Mouse (Mus musculus) small intestine, adult 2 months (tissue): ENCODE data around the gene Tom1.

Source experiments
- CTCF ChIP-seq: fragments of 200-500 bp; IDR thresholded peaks from 2 replicates; pipeline ENCODE4 v1.5.1; 2012; ENCODE audit warnings: low read depth, mild to moderate bottlenecking, control low read depth, inconsistent platforms, low read length, moderate library complexity, mixed read lengths; ENCODE audit not compliant: insufficient replicate concordance, insufficient read length; ENCODE audit errors: extremely low read depth
- POLR2A ChIP-seq: fragments of 200-500 bp; IDR thresholded peaks from 2 replicates; pipeline ENCODE4 v1.6.1; 2012; ENCODE audit warnings: low read depth, mild to moderate bottlenecking, control low read depth, inconsistent platforms, low read length, moderate library complexity

- no peak for TF ChIP-seq POLR2A
- no peak for TF ChIP-seq CTCF
Observed at GRCm38 (mm10) chr8:75082181-75082805, 48.8 kb downstream of the Tom1 start.
